Mouse (Mus musculus) forebrain, postnatal 0 days (tissue): ENCODE data around the gene Aurka. TPM values are rescaled to one million over a fixed set of nuclear protein-coding genes. Genes with fewer than 3 reads are reported as not detected.

Experiments used
- ATAC-seq: fragments of 200-750 bp; cut with Nextera tagmentation; 2 replicates; pipeline ENCODE4 v1.8.0; 2017; ENCODE audit warnings: mild to moderate bottlenecking, moderate library complexity
- DNase-seq: peaks from one replicate; pipeline ENCODE4 v3.0.0-alpha.2; 2015
- H3K27ac ChIP-seq: fragments of 300-500 bp; sonication (generic); 2 replicates; pipeline ENCODE4 v1.5.1; 2014; ENCODE audit warnings: low read depth, mild to moderate bottlenecking, antibody characterized with exemption, low read length, moderate library complexity, mixed read lengths
- H3K27me3 ChIP-seq: fragments of 300-500 bp; sonication (generic); 2 replicates; pipeline ENCODE4 v1.6.1; 2014; ENCODE audit warnings: mild to moderate bottlenecking, low read length, mixed read lengths; ENCODE audit not compliant: insufficient read depth
- H3K36me3 ChIP-seq: fragments of 300-500 bp; sonication (generic); 2 replicates; pipeline ENCODE4 v1.6.1; 2014; ENCODE audit warnings: mild to moderate bottlenecking, moderate library complexity; ENCODE audit not compliant: insufficient read depth
- H3K4me1 ChIP-seq: fragments of 300-500 bp; sonication (generic); 2 replicates; pipeline ENCODE4 v1.6.1; 2014; ENCODE audit warnings: antibody characterized with exemption; ENCODE audit not compliant: insufficient read depth
- H3K4me2 ChIP-seq: fragments of 300-500 bp; sonication (generic); 2 replicates; pipeline ENCODE4 v1.6.1; 2014; ENCODE audit warnings: low read depth, mild to moderate bottlenecking, moderate library complexity
- H3K4me3 ChIP-seq: fragments of 300-500 bp; sonication (generic); 2 replicates; pipeline ENCODE4 v1.5.1; 2014; ENCODE audit warnings: low read depth, low read length, mixed read lengths
- H3K9ac ChIP-seq: fragments of 300-500 bp; sonication (generic); 2 replicates; pipeline ENCODE4 v1.6.1; 2014; ENCODE audit warnings: mild to moderate bottlenecking
- H3K9me3 ChIP-seq: fragments of 300-500 bp; sonication (generic); 2 replicates; pipeline ENCODE4 v1.6.1; 2016; ENCODE audit warnings: low read length
- CTCF ChIP-seq: sonication (generic); IDR thresholded peaks from 2 replicates; pipeline ENCODE4 v1.5.1; 2016; ENCODE audit warnings: antibody characterized with exemption, control low read depth, low read depth
- WGBS: fragments of 180-500 bp; shearing (Covaris S2); extraction: QIAGEN DNeasy Blood & Tissue Kit; methylation state at CpG from one replicate; pipeline ENCODE4 v1.1.7; 2014; 5-methylcytosine and 5-hydroxymethylcytosine counted together
- polyA plus RNA-seq: library from polyadenylated mRNA; unstranded; fragments of >200 nt; fragmentation: Nextera tagmentation; extraction: Ambion mirVana; gene quantifications from 2 replicates; pipeline ENCODE4 v1.2.1, GENCODE M21; 2015
- total RNA-seq: library from RNA; depleted of rRNA; stranded (reverse); fragments of >200 nt; gene quantifications from 2 replicates; pipeline ENCODE4 v1.2.3, GENCODE M21; 2014; rRNA removed

Aurka gene
- total and polyA plus RNA-seq, 2 experiments from 2014 or later: 9.2 to 10.4 TPM

GRCm38 (mm10) chr2:172306544-172306943 is 63.8 kb downstream of the Aurka start:
- no peak overlapping the region for H3K27ac ChIP-seq
- no peaks in the 10 kb centered on the region for H3K27me3 ChIP-seq
- H3K4me3 ChIP-seq: no peak overlapping the region
- H3K4me2 ChIP-seq: no peak overlapping the region
- no peak for ATAC-seq
- no peak for DNase-seq
- 75% methylated on average over 4 of the region's 4 CpGs for WGBS
- no peaks in the 10 kb centered on the region for H3K9me3 ChIP-seq
- no peak overlapping the region for H3K9ac ChIP-seq
- H3K4me1 ChIP-seq: no peaks in the 10 kb centered on the region
- no peak for TF ChIP-seq CTCF
- no peaks in the 10 kb centered on the region for H3K36me3 ChIP-seq

Other genes with a start within 250 kb of the Aurka start
- gene Mc3r, start 122.0 kb downstream of the Aurka start, total RNA-seq: 0.31 and 0.86 TPM in 2 replicates
- 0.29 and 0.53 TPM in 2 replicates for gene Mc3r, start 122.0 kb downstream of the Aurka start, polyA plus RNA-seq
- 14.9 and 17.5 TPM in 2 replicates for gene Fam210b, start 25.0 kb downstream of the Aurka start, total RNA-seq
- gene Fam210b, start 25.0 kb downstream of the Aurka start, polyA plus RNA-seq: 43.5 and 49.3 TPM in 2 replicates
- 30.3 and 37.6 TPM in 2 replicates for gene Cstf1, start 146 bp upstream of the Aurka start, total RNA-seq
- 28.9 and 29.3 TPM in 2 replicates for gene Cstf1, start 146 bp upstream of the Aurka start, polyA plus RNA-seq
- 0.08 and 0.24 TPM in 2 replicates for gene Cass4, start 23.3 kb upstream of the Aurka start, total RNA-seq
- gene Cass4, start 23.3 kb upstream of the Aurka start, polyA plus RNA-seq: 0.12 and 0.13 TPM in 2 replicates
- gene Rtf2, start 70.0 kb upstream of the Aurka start, total RNA-seq: 80.0 and 84.0 TPM in 2 replicates
- 86.1 and 99.6 TPM in 2 replicates for gene Rtf2, start 70.0 kb upstream of the Aurka start, polyA plus RNA-seq
- gene Gcnt7, start 88.1 kb upstream of the Aurka start, total RNA-seq: not detected in 2 replicates
- gene Gcnt7, start 88.1 kb upstream of the Aurka start, polyA plus RNA-seq: 0.38 and 0.74 TPM in 2 replicates
- gene Fam209, start 102.0 kb upstream of the Aurka start, total RNA-seq: 1.1 and 2.3 TPM in 2 replicates
- gene Fam209, start 102.0 kb upstream of the Aurka start, polyA plus RNA-seq: 0.23 and 0.50 TPM in 2 replicates
- gene Tfap2c, start 179.1 kb upstream of the Aurka start, total RNA-seq: 3.3 and 3.7 TPM in 2 replicates
- gene Tfap2c, start 179.1 kb upstream of the Aurka start, polyA plus RNA-seq: 3.7 and 3.9 TPM in 2 replicates